Mouse (Mus musculus): ENCODE measurements around the gene Hsd17b7.

DNA sequence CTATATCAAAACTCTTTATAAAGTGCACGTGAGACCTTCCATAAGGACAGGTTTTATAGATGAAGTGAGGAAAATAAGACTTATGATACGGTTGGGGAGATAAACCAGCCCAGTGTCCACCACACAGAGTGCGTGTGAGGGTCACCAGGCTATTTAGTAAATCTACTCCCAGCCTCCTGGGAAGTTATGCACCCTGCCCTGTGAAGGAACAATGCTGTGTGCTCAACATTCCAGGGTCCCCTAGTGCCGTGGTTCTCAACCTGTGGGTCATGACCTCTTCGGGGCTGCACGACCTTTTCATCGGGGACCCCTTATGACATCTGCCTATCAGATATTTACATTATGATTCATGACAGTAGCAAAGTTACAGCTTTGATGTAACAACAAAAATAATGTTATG is 20.8 kb downstream of the Hsd17b7 start:
- TF ChIP-seq GATA1 (IDR thresholded peaks at IDR 0.05; ENCODE audit: borderline replicate concordance, low read length): no peak
- no peak for TF ChIP-seq FLI1 (IDR thresholded peaks at IDR 0.05; ENCODE audit: low read length)

All from megakaryocyte, embryonic 14.5 days (primary cell).